Mouse (Mus musculus): ENCODE data around the gene Glis3.

Glis3 gene

GRCm38 (mm10) chr19:28454331-28454730, 225.5 kb downstream of the Glis3 start:
- no peak for DNase-seq

GRCm38 (mm10) chr19:28452951-28453520, 226.8 kb downstream of the Glis3 start:
- no peak for DNase-seq

GRCm38 (mm10) chr19:28448811-28449210, 231.1 kb downstream of the Glis3 start:
- no peak for DNase-seq

- DNase-seq = no peak
Observed at GRCm38 (mm10) chr19:28442161-28442560, 237.7 kb downstream of the Glis3 start.

- peak; percentile 6 for DNase-seq
Observed at GRCm38 (mm10) chr19:28436457-28437148, 243.3 kb downstream of the Glis3 start.

GRCm38 (mm10) chr19:28428220-28428816, 251.6 kb downstream of the Glis3 start:
- DNase-seq = no peak

- DNase-seq = no peak
Observed at GRCm38 (mm10) chr19:28424180-28424579, 255.7 kb downstream of the Glis3 start.

- no peak for DNase-seq
Observed at GRCm38 (mm10) chr19:28422939-28423338, 256.9 kb downstream of the Glis3 start.

GRCm38 (mm10) chr19:28416069-28416468, 263.8 kb downstream of the Glis3 start:
- DNase-seq = no peak

GRCm38 (mm10) chr19:28408787-28409186, 271.1 kb downstream of the Glis3 start:
- no peak for DNase-seq

GRCm38 (mm10) chr19:28402956-28403355, 276.9 kb downstream of the Glis3 start:
- DNase-seq = no peak

- DNase-seq = no peak
Observed at GRCm38 (mm10) chr19:28395584-28395861, 284.4 kb downstream of the Glis3 start.

GRCm38 (mm10) chr19:28394826-28395583, 284.9 kb downstream of the Glis3 start:
- no peak for DNase-seq

- no peak for DNase-seq
Observed at GRCm38 (mm10) chr19:28393766-28394165, 286.1 kb downstream of the Glis3 start.

- no peak for DNase-seq
Observed at GRCm38 (mm10) chr19:28392838-28393237, 287.0 kb downstream of the Glis3 start.

GRCm38 (mm10) chr19:28390920-28391319, 289.0 kb downstream of the Glis3 start:
- no peak for DNase-seq

- no peak for DNase-seq
Observed at GRCm38 (mm10) chr19:28389146-28389545, 290.7 kb downstream of the Glis3 start.

- no peak for DNase-seq
Observed at GRCm38 (mm10) chr19:28383425-28383824, 296.5 kb downstream of the Glis3 start.

GRCm38 (mm10) chr19:28382168-28382911, 297.5 kb downstream of the Glis3 start:
- DNase-seq = no peak

- no peak for DNase-seq
Observed at GRCm38 (mm10) chr19:28381441-28381840, 298.4 kb downstream of the Glis3 start.

GRCm38 (mm10) chr19:28380691-28381262, 299.1 kb downstream of the Glis3 start:
- peak; percentile 7 for DNase-seq

GRCm38 (mm10) chr19:28377788-28378295, 302.0 kb downstream of the Glis3 start:
- no peak for DNase-seq

GRCm38 (mm10) chr19:28376401-28376800, 303.5 kb downstream of the Glis3 start:
- DNase-seq = no peak

All from cerebellum, adult 9-11 months (tissue).